24 mouse cellular contexts compared by ENCODE assay signal in genomic region chr11:70570614-70571013, GRCm38 (mm10). TPM values are rescaled to one million over a fixed set of nuclear protein-coding genes. Genes with fewer than 3 reads are reported as not detected.
DNase-seq lines count a peak whose midpoint lies in the region; ATAC-seq and TF ChIP-seq lines count a peak whose summit lies in the region.
"Not testable (repeated sequence)": the region's sequence is repeated elsewhere in the genome, so short reads cannot be mapped to it uniquely, and the experiment has no call there.
"Had no signal": no experiment of that assay in that cellular context is flagged by ENCODE, and none has a peak within 500 bp of the region (broad histone marks: within the 10 kb centered on the region; RNA-seq: fewer than 3 reads in every experiment).

No protein-coding gene starts in this region.

- peaks cover 0 to 33% of the 10 kb centered on the region in 2 experiments; a peak in 2 of 4 replicates for H3K36me3 ChIP-seq in MEL (ENCODE audit: control insufficient read depth in 1 of 2, insufficient read depth in 2 of 2, low read length in 2 of 2)
- peaks cover 12% of the 10 kb centered on the region for H3K36me3 ChIP-seq in liver, embryonic 12.5 days
- H3K36me3 ChIP-seq in liver, embryonic 14.5 days (replicated peaks; ENCODE audit: control insufficient read depth, insufficient read depth, low read depth); liver, embryonic 16.5 days (ENCODE audit: control insufficient read depth, insufficient read depth): not testable (repeated sequence)

- H3K79me2 ChIP-seq in MEL (ENCODE audit: control insufficient read depth, insufficient read depth, low read length, poor library complexity) = peaks cover 36% of the 10 kb centered on the region

- TF ChIP-seq EP300 in MEL (IDR thresholded peaks at IDR 0.05; ENCODE audit: low read depth in 1 of 2, low read length in 2 of 2); liver, embryonic 14.5 days (IDR thresholded peaks at IDR 0.05; ENCODE audit: low read depth): not testable (repeated sequence)

- not testable (repeated sequence) for H3K9me3 ChIP-seq in MEL (replicated peaks; ENCODE audit: insufficient read depth, low read length); liver, embryonic 12.5 days (replicated peaks); liver, embryonic 14.5 days (ENCODE audit: control insufficient read depth, low read length); liver, embryonic 16.5 days (replicated peaks; ENCODE audit: control insufficient read depth, low read length)

- peak overlapping the region; percentile 49 for H3K27ac ChIP-seq in MEL (ENCODE audit: control insufficient read depth, low read depth, low read length)
- peak overlapping the region; percentile 78; the same call in 1 of the 2 replicates for H3K27ac ChIP-seq in layer of hippocampus, adult 2 months
- H3K27ac ChIP-seq in liver, embryonic 12.5 days; liver, embryonic 14.5 days; liver, embryonic 16.5 days (ENCODE audit: low read length): not testable (repeated sequence)

- TF ChIP-seq CTCF in MEL (IDR thresholded peaks at IDR 0.05 in 2 of 3, conservative IDR thresholded peaks at IDR 0.05 in 1 of 3; ENCODE audit: control insufficient read depth in 1 of 3, insufficient read depth in 1 of 3, low read depth in 2 of 3, low read length in 3 of 3, poor library complexity in 1 of 3, severe bottlenecking in 1 of 3); layer of hippocampus, adult 2 months (conservative IDR thresholded peaks at IDR 0.05); liver, embryonic 14.5 days (IDR thresholded peaks at IDR 0.05; ENCODE audit: low read depth): not testable (repeated sequence)

- WGBS in liver, embryonic 12.5 days (ENCODE audit: insufficient replicate concordance) = 21% methylated on average over 1 of the region's 1 CpGs
- WGBS in liver, embryonic 14.5 days (ENCODE audit: insufficient replicate concordance) = 15% methylated on average over 1 of the region's 1 CpGs
- 18% methylated on average over 1 of the region's 1 CpGs for whole genome bisulfite sequencing in liver, embryonic 16.5 days (ENCODE audit: insufficient replicate concordance)

- TF ChIP-seq POLR2A in MEL (IDR thresholded peaks at IDR 0.05; ENCODE audit: control insufficient read depth in 1 of 2, insufficient read depth in 1 of 2, low read depth in 1 of 2, low read length in 2 of 2, poor library complexity in 1 of 2) = not testable (repeated sequence)

- H3K9ac ChIP-seq in MEL (ENCODE audit: control insufficient read depth, low read depth, low read length, poor library complexity, severe bottlenecking) = peak overlapping the region; percentile 31
- not testable (repeated sequence) for H3K9ac ChIP-seq in liver, embryonic 12.5 days; liver, embryonic 14.5 days (replicated peaks); liver, embryonic 16.5 days (ENCODE audit: low read depth, low read length)

- not testable (repeated sequence) for TF ChIP-seq RAD21 in MEL (IDR thresholded peaks at IDR 0.05; ENCODE audit: low read depth, low read length)

- H3K27me3 ChIP-seq in MEL (ENCODE audit: control insufficient read depth in 1 of 2, insufficient read depth in 2 of 2, low read length in 2 of 2); liver, embryonic 12.5 days (replicated peaks); liver, embryonic 14.5 days (ENCODE audit: control insufficient read depth, insufficient read depth, low read length); liver, embryonic 16.5 days (ENCODE audit: control insufficient read depth, insufficient read depth, low read depth, low read length): not testable (repeated sequence)

- peaks cover 14 to 37% of the 10 kb centered on the region in 2 experiments for H3K4me1 ChIP-seq in MEL (ENCODE audit: control insufficient read depth in 1 of 2, insufficient read depth in 2 of 2, low read length in 2 of 2)
- peaks cover 65% of the 10 kb centered on the region for H3K4me1 ChIP-seq in liver, embryonic 12.5 days
- H3K4me1 ChIP-seq in liver, embryonic 14.5 days (replicated peaks; ENCODE audit: control insufficient read depth in 2 of 2, insufficient read depth in 2 of 2, low read length in 1 of 2) = peaks cover 20 to 34% of the 10 kb centered on the region in 2 experiments
- H3K4me1 ChIP-seq in liver, embryonic 16.5 days (ENCODE audit: control insufficient read depth, low read depth, low read length) = peaks cover 23% of the 10 kb centered on the region

- not testable (repeated sequence) for H3K4me2 ChIP-seq in liver, embryonic 12.5 days; liver, embryonic 14.5 days (ENCODE audit: low read depth); liver, embryonic 16.5 days (ENCODE audit: low read depth, low read length)

- H3K4me3 ChIP-seq in MEL (ENCODE audit: control insufficient read depth in 1 of 2, insufficient read depth in 1 of 2, low read depth in 2 of 2, low read length in 2 of 2) = peak overlapping the region in 1 of 2 experiments; percentile 28; a peak in 3 of 4 replicates
- H3K4me3 ChIP-seq in layer of hippocampus, adult 2 months; liver, embryonic 12.5 days; liver, embryonic 14.5 days (ENCODE audit: insufficient read depth in 1 of 2, low read depth in 2 of 2, low read length in 2 of 2); liver, embryonic 16.5 days (ENCODE audit: low read depth, low read length): not testable (repeated sequence)

- peak; percentile 49 for DNase-seq in MEL (ENCODE audit: low read depth, low spot score)
- DNase-seq in layer of hippocampus, adult 2 months (ENCODE audit: low spot score in 2 of 2); liver, embryonic 14.5 days (ENCODE audit: low read depth in 3 of 3, low spot score in 3 of 3): not testable (repeated sequence)

- peak; percentile 45; the same call in 1 of the 2 replicates for ATAC-seq in common myeloid progenitor, adult 5-6 weeks (replicated peaks; ENCODE audit: low read depth, poor library complexity, severe bottlenecking)
- ATAC-seq in liver, embryonic 12.5 days = peak; percentile 78
- peak; percentile 80 for ATAC-seq in liver, embryonic 14.5 days (ENCODE audit: insufficient read depth)
- peak; percentile 65 for ATAC-seq in liver, embryonic 16.5 days (ENCODE audit: low read depth)
- ATAC-seq in megakaryocyte-erythroid progenitor cell, adult 5-6 weeks (replicated peaks; ENCODE audit: low FRiP score, low TSS enrichment, poor library complexity, severe bottlenecking) = peak; percentile 97

RNA-seq across cellular contexts. Expression of gene Mink1, which starts 7.9 kb away (rescaled TPM):
- total RNA-seq in MEL (2012; rRNA removed) = 25.0 and 33.8 TPM in 2 replicates
- polyA plus RNA-seq in MEL (2012; ENCODE audit: insufficient read depth in 1 of 2, insufficient read length in 2 of 2, low read depth in 1 of 2, low replicate concordance in 2 of 2, missing spikeins in 1 of 2) = 100 to 1,000 TPM in 1 of 2 experiments, 10 to 100 TPM in 1; 57.3 to 230 TPM
- total RNA-seq in common myeloid progenitor, adult 5-6 weeks (2017) = 30.8 and 33.5 TPM in 2 replicates
- 100 to 1,000 TPM; 505 to 510 TPM for total RNA-seq in layer of hippocampus, adult 2 months (2021)
- polyA plus RNA-seq in liver, embryonic 12.5 days (2016; fragmentation: Nextera tagmentation; extraction: Ambion mirVana) = 8.3 and 8.7 TPM in 2 replicates
- polyA plus RNA-seq in liver, embryonic 14.5 days (2012; rRNA removed) = 13.7 and 14.1 TPM in 2 replicates
- 3.7 and 5.0 TPM in 2 replicates for polyA plus RNA-seq in liver, embryonic 14.5 days (2014; fragmentation: Nextera tagmentation; extraction: Ambion mirVana)
- polyA plus RNA-seq in liver, embryonic 16.5 days (2015; fragmentation: Nextera tagmentation; extraction: Ambion mirVana) = 4.0 and 6.0 TPM in 2 replicates
- 44.7 and 61.0 TPM in 2 replicates for total RNA-seq in megakaryocyte-erythroid progenitor cell, adult 5-6 weeks (2014; fragmentation: Nextera tagmentation)
- total RNA-seq in megakaryocyte-erythroid progenitor cell, adult 5-6 weeks (2017) = 18.2 and 19.8 TPM in 2 replicates

RNA-seq across cellular contexts. Expression of gene Pld2, which starts 30.8 kb away (rescaled TPM):
- total RNA-seq in MEL (2012; rRNA removed) = 0.07 and 0.15 TPM in 2 replicates
- polyA plus RNA-seq in MEL (2012; ENCODE audit: insufficient read depth in 1 of 2, insufficient read length in 2 of 2, low read depth in 1 of 2, low replicate concordance in 2 of 2, missing spikeins in 1 of 2) = under 1 TPM in 1 of 2 experiments, not detected in 1; 0.39 TPM
- 1.2 and 2.7 TPM in 2 replicates for total RNA-seq in common myeloid progenitor, adult 5-6 weeks (2017)
- 10 to 100 TPM; 17.7 to 19.2 TPM for total RNA-seq in layer of hippocampus, adult 2 months (2021)
- polyA plus RNA-seq in liver, embryonic 12.5 days (2016; fragmentation: Nextera tagmentation; extraction: Ambion mirVana) = 2.0 and 2.6 TPM in 2 replicates
- polyA plus RNA-seq in liver, embryonic 14.5 days (2012; rRNA removed) = 1.9 and 2.6 TPM in 2 replicates
- 1.3 and 1.5 TPM in 2 replicates for polyA plus RNA-seq in liver, embryonic 14.5 days (2014; fragmentation: Nextera tagmentation; extraction: Ambion mirVana)
- 2.1 and 2.9 TPM in 2 replicates for polyA plus RNA-seq in liver, embryonic 16.5 days (2015; fragmentation: Nextera tagmentation; extraction: Ambion mirVana)
- not detected in 2 replicates for total RNA-seq in megakaryocyte-erythroid progenitor cell, adult 5-6 weeks (2014; fragmentation: Nextera tagmentation)
- 0.47 TPM in 1 of 2 replicates, not detected in the other for total RNA-seq in megakaryocyte-erythroid progenitor cell, adult 5-6 weeks (2017)
- polyA plus RNA-seq: G1E had no signal

RNA-seq across cellular contexts. Expression of gene Gm40193, which starts 37.9 kb away (rescaled TPM):
- not detected in 2 replicates for total RNA-seq in MEL (2012; rRNA removed)
- not detected for polyA plus RNA-seq in MEL (2012; ENCODE audit: insufficient read depth in 1 of 2, insufficient read length in 2 of 2, low read depth in 1 of 2, low replicate concordance in 2 of 2, missing spikeins in 1 of 2)
- total RNA-seq in common myeloid progenitor, adult 5-6 weeks (2017) = not detected in 2 replicates
- not detected for total RNA-seq in layer of hippocampus, adult 2 months (2021)
- not detected in 2 replicates for polyA plus RNA-seq in liver, embryonic 12.5 days (2016; fragmentation: Nextera tagmentation; extraction: Ambion mirVana)
- not detected in 2 replicates for polyA plus RNA-seq in liver, embryonic 14.5 days (2012; rRNA removed)
- polyA plus RNA-seq in liver, embryonic 14.5 days (2014; fragmentation: Nextera tagmentation; extraction: Ambion mirVana) = not detected in 2 replicates
- polyA plus RNA-seq in liver, embryonic 16.5 days (2015; fragmentation: Nextera tagmentation; extraction: Ambion mirVana) = not detected in 2 replicates
- total RNA-seq in megakaryocyte-erythroid progenitor cell, adult 5-6 weeks (2014; fragmentation: Nextera tagmentation) = not detected in 2 replicates
- total RNA-seq in megakaryocyte-erythroid progenitor cell, adult 5-6 weeks (2017) = not detected in 2 replicates
- total RNA-seq: adrenal gland, adult 2 months; adrenal gland, postnatal 10 days; adrenal gland, postnatal 25 days; adrenal gland, postnatal 4 days; CH12.LX; G1E had no signal
- polyA plus RNA-seq: adrenal gland, adult 2 months; brain, embryonic 14.5 days; CD4-positive, CD25-positive, alpha-beta regulatory T cell, adult 4 months; cerebellum, adult 2 months; embryonic facial prominence, embryonic 11.5 days; embryonic facial prominence, embryonic 13.5 days; erythroblast, embryonic 14.5 days; forebrain, embryonic 10.5 days; forebrain, embryonic 12.5 days; forebrain, embryonic 14.5 days; forebrain, embryonic 16.5 days; G1E had no signal

RNA-seq across cellular contexts. Expression of gene 4930544D05Rik, which starts 45.0 kb away (rescaled TPM):
- total RNA-seq in MEL (2012; rRNA removed) = not detected in 2 replicates
- under 1 TPM in 1 of 2 experiments, not detected in 1; 0.10 TPM for polyA plus RNA-seq in MEL (2012; ENCODE audit: insufficient read depth in 1 of 2, insufficient read length in 2 of 2, low read depth in 1 of 2, low replicate concordance in 2 of 2, missing spikeins in 1 of 2)
- total RNA-seq in common myeloid progenitor, adult 5-6 weeks (2017) = not detected in 2 replicates
- total RNA-seq in layer of hippocampus, adult 2 months (2021) = under 1 TPM; 0.47 to 0.72 TPM
- not detected in 2 replicates for polyA plus RNA-seq in liver, embryonic 12.5 days (2016; fragmentation: Nextera tagmentation; extraction: Ambion mirVana)
- not detected in 2 replicates for polyA plus RNA-seq in liver, embryonic 14.5 days (2012; rRNA removed)
- not detected in 2 replicates for polyA plus RNA-seq in liver, embryonic 14.5 days (2014; fragmentation: Nextera tagmentation; extraction: Ambion mirVana)
- not detected in 2 replicates for polyA plus RNA-seq in liver, embryonic 16.5 days (2015; fragmentation: Nextera tagmentation; extraction: Ambion mirVana)
- not detected in 2 replicates for total RNA-seq in megakaryocyte-erythroid progenitor cell, adult 5-6 weeks (2014; fragmentation: Nextera tagmentation)
- total RNA-seq in megakaryocyte-erythroid progenitor cell, adult 5-6 weeks (2017) = not detected in 2 replicates
- total RNA-seq: adrenal gland, adult 2 months; adrenal gland, postnatal 10 days; adrenal gland, postnatal 25 days; adrenal gland, postnatal 4 days; G1E had no signal
- polyA plus RNA-seq: adrenal gland, adult 2 months; brain, embryonic 14.5 days; cerebellum, adult 2 months; embryonic facial prominence, embryonic 11.5 days; embryonic facial prominence, embryonic 13.5 days; embryonic facial prominence, embryonic 15.5 days; erythroblast, embryonic 14.5 days; forebrain, embryonic 10.5 days; forebrain, embryonic 12.5 days; forebrain, embryonic 14.5 days; forebrain, embryonic 16.5 days; G1E had no signal

RNA-seq across cellular contexts. Expression of gene Psmb6, which starts 45.4 kb away (rescaled TPM):
- total RNA-seq in MEL (2012; rRNA removed) = 602 and 671 TPM in 2 replicates
- polyA plus RNA-seq in MEL (2012; ENCODE audit: insufficient read depth in 1 of 2, insufficient read length in 2 of 2, low read depth in 1 of 2, low replicate concordance in 2 of 2, missing spikeins in 1 of 2) = 100 to 1,000 TPM in 1 of 2 experiments, not detected in 1; 462 TPM
- total RNA-seq in common myeloid progenitor, adult 5-6 weeks (2017) = 218 and 223 TPM in 2 replicates
- total RNA-seq in layer of hippocampus, adult 2 months (2021) = 100 to 1,000 TPM; 178 to 188 TPM
- polyA plus RNA-seq in liver, embryonic 12.5 days (2016; fragmentation: Nextera tagmentation; extraction: Ambion mirVana) = 415 and 437 TPM in 2 replicates
- 155 and 171 TPM in 2 replicates for polyA plus RNA-seq in liver, embryonic 14.5 days (2012; rRNA removed)
- 345 and 363 TPM in 2 replicates for polyA plus RNA-seq in liver, embryonic 14.5 days (2014; fragmentation: Nextera tagmentation; extraction: Ambion mirVana)
- polyA plus RNA-seq in liver, embryonic 16.5 days (2015; fragmentation: Nextera tagmentation; extraction: Ambion mirVana) = 291 and 307 TPM in 2 replicates
- total RNA-seq in megakaryocyte-erythroid progenitor cell, adult 5-6 weeks (2014; fragmentation: Nextera tagmentation) = 299 and 333 TPM in 2 replicates
- total RNA-seq in megakaryocyte-erythroid progenitor cell, adult 5-6 weeks (2017) = 225 and 305 TPM in 2 replicates

Comparison
In these comparisons a context has a peak if more than half of its experiments do, and no peak if none do; other contexts are left out.
1. ATAC-seq: peak in every context shown above with its lines; median percentile 97 in megakaryocyte-erythroid progenitor cell, adult 5-6 weeks; 80 in liver, embryonic 14.5 days; 78 in liver, embryonic 12.5 days; 65 in liver, embryonic 16.5 days; 45 in common myeloid progenitor, adult 5-6 weeks.
2. RNA of gene Mink1, which starts 7.9 kb away (total RNA-seq): 505 to 510 TPM in layer of hippocampus, adult 2 months; 18.2 to 61.0 TPM in megakaryocyte-erythroid progenitor cell, adult 5-6 weeks, 25.0 to 33.8 TPM in MEL and 30.8 to 33.5 TPM in common myeloid progenitor, adult 5-6 weeks; every median in the first group is over 4 times any median in the second.